Mouse (Mus musculus) stomach, embryonic 16.5 days (tissue): Measurements from ENCODE around the gene Selenoo. TPM values are rescaled to one million over a fixed set of nuclear protein-coding genes. Genes with fewer than 3 reads are reported as not detected.

ENCODE experiments used
- ATAC-seq: fragments of 200-750 bp; cut with Nextera tagmentation; 2 replicates; pipeline ENCODE4 v1.8.0; 2017; ENCODE audit warnings: moderate number of reproducible peaks, moderate TSS enrichment; ENCODE audit not compliant: insufficient read depth, low FRiP score
- H3K27ac ChIP-seq: fragments of 300-500 bp; sonication (generic); 2 replicates; pipeline ENCODE4 v1.5.1; 2014; ENCODE audit warnings: low read length
- H3K27me3 ChIP-seq: fragments of 300-500 bp; sonication (generic); 2 replicates; pipeline ENCODE4 v1.6.1; 2014; ENCODE audit warnings: low read length, control low read depth, mixed read lengths; ENCODE audit not compliant: control insufficient read depth, insufficient read depth
- H3K36me3 ChIP-seq: fragments of 300-500 bp; sonication (generic); 2 replicates; pipeline ENCODE4 v1.6.1; 2014; ENCODE audit warnings: low read length; ENCODE audit not compliant: control insufficient read depth, insufficient read depth
- H3K4me1 ChIP-seq: fragments of 300-500 bp; sonication (generic); 2 replicates; pipeline ENCODE4 v1.6.1; 2014; ENCODE audit warnings: low read length, control low read depth, mixed read lengths; ENCODE audit not compliant: control insufficient read depth, insufficient read depth
- H3K4me2 ChIP-seq: fragments of 300-500 bp; sonication (generic); 2 replicates; pipeline ENCODE4 v1.6.1; 2014; ENCODE audit warnings: low read depth, low read length, mixed read lengths
- H3K4me3 ChIP-seq: fragments of 300-500 bp; sonication (generic); replicated peaks from 2 replicates; pipeline ENCODE4 v1.5.1; 2014; ENCODE audit warnings: mild to moderate bottlenecking, low read length
- H3K9ac ChIP-seq: fragments of 300-500 bp; sonication (generic); 2 replicates; pipeline ENCODE4 v1.6.1; 2014; ENCODE audit warnings: low read length
- H3K9me3 ChIP-seq: fragments of 300-500 bp; sonication (generic); replicated peaks from 2 replicates; pipeline ENCODE4 v1.6.1; 2016; ENCODE audit warnings: low read length, control low read depth; ENCODE audit not compliant: control insufficient read depth
- WGBS: fragments of 180-500 bp; shearing (Covaris S2); extraction: QIAGEN DNeasy Blood & Tissue Kit; methylation state at CpG from one replicate; pipeline ENCODE4 v1.1.7; 2014; 5-methylcytosine and 5-hydroxymethylcytosine counted together
- polyA plus RNA-seq: library from polyadenylated mRNA; unstranded; fragments of >200 nt; fragmentation: Nextera tagmentation; extraction: Ambion mirVana; gene quantifications from 2 replicates; pipeline ENCODE4 v1.2.1, GENCODE M21; 2015

Gene Selenoo
- polyA plus RNA-seq, 1 experiment from 2014 or later, result 13.4 TPM

- H3K9ac ChIP-seq, result peak within 1 kb of the TSS; percentile 59
- H3K27me3 ChIP-seq, result peaks cover 27% of the 10 kb centered on the region
- peaks cover 5% of the 10 kb centered on the region for H3K4me1 ChIP-seq
- H3K9me3 ChIP-seq, result no peaks in the 10 kb centered on the region
- peak within 1 kb of the TSS; percentile 42 for H3K4me3 ChIP-seq
- no peak within 1 kb of the TSS for H3K27ac ChIP-seq
- H3K4me2 ChIP-seq, result peak within 1 kb of the TSS; percentile 61
- no peaks in the 10 kb centered on the region for H3K36me3 ChIP-seq
- peak; percentile 61; the same call in 1 of the 2 replicates for ATAC-seq
- WGBS, result 2% methylated on average over 21 of the region's 21 CpGs
These were observed 51.9 kb downstream of the Selenoo start, which contains the start of gene Mapk12 for GRCm38 (mm10) chr15:89140659-89141252. Mapk12 (minus strand) TSS chr15:89140703.

- no peak for ATAC-seq
- Histone ChIP-seq H3K9me3 (no peaks in the 10 kb centered on the region), H3K4me3 (no peak overlapping the region), H3K27ac (no peak overlapping the region), H3K4me2 (no peak overlapping the region), H3K4me1 (peaks cover 5% of the 10 kb centered on the region), H3K9ac (no peak overlapping the region), H3K36me3 (no peaks in the 10 kb centered on the region), H3K27me3 (peaks cover 29% of the 10 kb centered on the region)
- WGBS, result 13% methylated on average over 5 of the region's 5 CpGs
These were observed 52.6 kb downstream of the Selenoo start for GRCm38 (mm10) chr15:89141443-89141842.

- Histone ChIP-seq H3K27me3 (peaks cover 30% of the 10 kb centered on the region), H3K4me1 (peaks cover 8% of the 10 kb centered on the region), H3K4me2 (no peak overlapping the region), H3K9ac (no peak overlapping the region), H3K9me3 (no peaks in the 10 kb centered on the region), H3K36me3 (no peaks in the 10 kb centered on the region), H3K27ac (no peak overlapping the region), H3K4me3 (no peak overlapping the region)
- ATAC-seq, result no peak
- WGBS, result 50% methylated on average over 4 of the region's 4 CpGs
These were observed 53.0 kb downstream of the Selenoo start for GRCm38 (mm10) chr15:89141905-89142304.

GRCm38 (mm10) chr15:89143134-89143533 is 54.2 kb downstream of the Selenoo start:
- Histone ChIP-seq H3K9me3 (no peaks in the 10 kb centered on the region), H3K4me3 (no peak overlapping the region), H3K27ac (no peak overlapping the region), H3K9ac (no peak overlapping the region), H3K36me3 (no peaks in the 10 kb centered on the region), H3K27me3 (peaks cover 42% of the 10 kb centered on the region), H3K4me1 (peaks cover 14% of the 10 kb centered on the region), H3K4me2 (no peak overlapping the region)
- 71% methylated on average over 2 of the region's 2 CpGs for WGBS
- no peak for ATAC-seq

- Histone ChIP-seq H3K27ac (no peak overlapping the region), H3K4me1 (peaks cover 20% of the 10 kb centered on the region), H3K9ac (no peak overlapping the region), H3K9me3 (no peaks in the 10 kb centered on the region), H3K36me3 (no peaks in the 10 kb centered on the region), H3K4me3 (no peak overlapping the region), H3K4me2 (no peak overlapping the region), H3K27me3 (peaks cover 44% of the 10 kb centered on the region)
- 87% methylated on average over 11 of the region's 11 CpGs for WGBS
- no peak for ATAC-seq
These were observed 56.1 kb downstream of the Selenoo start for GRCm38 (mm10) chr15:89144965-89145364.

- Histone ChIP-seq H3K4me1 (peaks cover 17% of the 10 kb centered on the region), H3K4me3 (no peak overlapping the region), H3K36me3 (no peaks in the 10 kb centered on the region), H3K4me2 (no peak overlapping the region), H3K9me3 (no peaks in the 10 kb centered on the region), H3K27me3 (peaks cover 38% of the 10 kb centered on the region), H3K9ac (no peak overlapping the region), H3K27ac (no peak overlapping the region)
- ATAC-seq, result no peak
- 65% methylated on average over 24 of the region's 24 CpGs for WGBS
These were observed 57.0 kb downstream of the Selenoo start for GRCm38 (mm10) chr15:89145813-89146350.

GRCm38 (mm10) chr15:89146537-89146936 is 57.7 kb downstream of the Selenoo start:
- ATAC-seq, result peak; percentile 41; the same call in 1 of the 2 replicates
- Histone ChIP-seq H3K4me2 (peak overlapping the region; percentile 50), H3K9me3 (no peaks in the 10 kb centered on the region), H3K9ac (peak overlapping the region; percentile 32; the same call in 1 of the 2 replicates), H3K36me3 (no peaks in the 10 kb centered on the region), H3K4me1 (peaks cover 17% of the 10 kb centered on the region), H3K4me3 (peak overlapping the region; percentile 27), H3K27me3 (peaks cover 31% of the 10 kb centered on the region), H3K27ac (no peak overlapping the region)
- WGBS, result 1% methylated on average over 27 of the region's 27 CpGs

- H3K9me3 ChIP-seq, result no peaks in the 10 kb centered on the region
- no peak overlapping the region for H3K27ac ChIP-seq
- no peak for ATAC-seq
- H3K27me3 ChIP-seq, result peaks cover 29% of the 10 kb centered on the region
- H3K4me3 ChIP-seq, result peak overlapping the region; percentile 27
- no peaks in the 10 kb centered on the region for H3K36me3 ChIP-seq
- 10% methylated on average over 15 of the region's 16 CpGs for WGBS
- peak overlapping the region; percentile 50 for H3K4me2 ChIP-seq
- peaks cover 17% of the 10 kb centered on the region for H3K4me1 ChIP-seq
- 0 out of 2 replicates have a peak overlapping the region, but pooled peaks have one; percentile 32 for H3K9ac ChIP-seq
These were observed 58.1 kb downstream of the Selenoo start for GRCm38 (mm10) chr15:89147024-89147423.

GRCm38 (mm10) chr15:89147456-89147855 is 58.6 kb downstream of the Selenoo start:
- Histone ChIP-seq H3K27me3 (peaks cover 29% of the 10 kb centered on the region), H3K9ac (no peak overlapping the region), H3K4me3 (0 out of 2 replicates have a peak overlapping the region, but pooled peaks have one; percentile 1), H3K9me3 (no peaks in the 10 kb centered on the region), H3K4me1 (peaks cover 17% of the 10 kb centered on the region), H3K4me2 (no peak overlapping the region), H3K27ac (no peak overlapping the region), H3K36me3 (no peaks in the 10 kb centered on the region)
- WGBS, result 27% methylated on average over 10 of the region's 10 CpGs
- no peak for ATAC-seq
